Mouse (Mus musculus) embryo, embryonic 11.5 days (tissue): ENCODE results near the gene Rlim.

Experiments used
- DNase-seq: peaks from one replicate; pipeline ENCODE4 v3.0.0-alpha.2; 2012; ENCODE audit warnings: low read depth, low spot score

Rlim gene

DNA sequence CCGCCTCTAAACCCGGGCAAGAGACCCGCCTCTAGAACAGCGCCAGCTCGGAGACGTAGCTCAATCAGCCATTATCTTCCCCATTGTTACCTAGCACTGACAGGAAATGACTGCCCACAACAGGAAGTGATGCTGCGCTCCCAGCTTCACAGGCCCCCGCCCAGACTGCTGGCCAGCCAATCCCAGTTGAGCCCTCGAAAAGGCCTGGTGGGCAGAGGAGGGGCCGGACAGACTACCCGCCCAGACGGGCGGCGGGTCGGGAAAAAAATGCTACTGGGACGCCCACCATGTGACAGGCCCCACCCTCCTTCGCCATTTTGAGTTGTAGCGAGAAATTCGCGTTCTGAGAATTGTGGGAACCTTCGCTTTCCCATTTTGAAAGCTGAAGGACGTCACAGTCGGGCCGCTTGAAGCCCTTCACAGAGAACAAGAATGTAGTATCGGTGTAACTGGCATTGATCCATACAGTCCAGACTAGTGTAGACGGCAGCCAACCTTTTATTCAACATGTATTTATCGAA lies at the start of gene Rlim:
Rlim (minus strand) TSS at position 116 of the 521 bp plus-strand sequence.
- peak; percentile 77 for DNase-seq

DNA sequence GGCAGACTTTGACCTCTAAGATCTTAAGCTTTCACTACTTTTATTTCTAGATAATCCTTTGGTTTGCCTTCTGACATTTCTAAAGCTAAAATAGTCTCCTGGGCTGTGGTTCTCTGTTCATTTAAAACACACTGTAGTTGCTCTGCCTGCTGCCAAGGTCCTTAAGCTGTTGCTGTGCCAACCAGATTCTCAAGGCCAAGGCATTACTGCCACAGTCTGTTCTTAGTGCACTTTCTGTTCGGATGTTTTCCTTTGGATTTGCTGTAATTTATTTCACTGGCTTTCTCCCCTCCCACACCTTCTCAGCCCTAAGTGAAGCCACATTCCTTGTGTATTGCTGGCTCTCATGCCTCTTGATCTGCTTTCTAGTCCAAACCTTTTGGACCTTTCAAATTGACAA lies 36.1 kb upstream of the Rlim start:
- no peak for DNase-seq

DNA sequence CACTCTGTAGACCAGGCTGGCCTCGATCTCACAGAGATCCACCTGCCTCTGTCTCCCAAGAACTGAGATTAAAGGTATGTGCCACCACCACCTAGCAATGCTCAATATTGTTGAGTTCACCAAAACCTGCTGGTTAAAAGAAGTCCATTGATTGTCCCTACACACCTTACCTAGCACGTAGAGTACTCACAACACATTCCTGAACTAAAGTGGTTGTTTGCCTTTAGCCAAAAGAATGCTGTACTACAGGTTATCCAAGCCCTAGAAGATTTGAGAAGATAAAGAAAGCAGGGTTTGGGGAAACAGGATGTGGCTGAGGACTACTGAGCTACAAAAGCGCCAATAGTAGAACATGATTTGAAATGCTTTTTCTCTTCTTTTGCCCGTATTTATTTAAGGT lies 34.0 kb upstream of the Rlim start:
- no peak for DNase-seq

DNA sequence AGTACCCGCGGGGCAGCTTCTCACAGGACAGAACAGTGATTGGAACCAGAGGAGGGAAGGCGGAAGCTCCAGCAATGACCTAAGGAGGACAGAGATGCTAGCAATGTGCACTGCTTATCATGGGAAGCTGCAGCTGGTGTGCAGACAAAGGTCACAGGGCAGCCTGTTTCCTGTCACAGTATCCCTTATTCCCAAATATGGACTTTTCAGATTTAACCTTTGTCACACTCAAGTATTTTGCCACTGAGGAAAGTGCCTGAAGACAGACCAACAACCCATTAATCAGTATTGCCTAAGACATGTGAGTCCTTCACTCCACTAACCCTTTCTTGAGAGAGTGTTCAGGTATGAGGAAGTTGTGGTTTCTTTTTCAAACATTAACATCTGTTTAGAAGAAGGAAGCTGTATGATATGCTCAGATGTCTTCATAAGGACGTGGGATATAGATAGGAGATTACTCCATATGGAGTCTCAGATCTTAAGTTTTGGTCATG lies 32.3 kb upstream of the Rlim start:
- DNase-seq, result no peak

DNA sequence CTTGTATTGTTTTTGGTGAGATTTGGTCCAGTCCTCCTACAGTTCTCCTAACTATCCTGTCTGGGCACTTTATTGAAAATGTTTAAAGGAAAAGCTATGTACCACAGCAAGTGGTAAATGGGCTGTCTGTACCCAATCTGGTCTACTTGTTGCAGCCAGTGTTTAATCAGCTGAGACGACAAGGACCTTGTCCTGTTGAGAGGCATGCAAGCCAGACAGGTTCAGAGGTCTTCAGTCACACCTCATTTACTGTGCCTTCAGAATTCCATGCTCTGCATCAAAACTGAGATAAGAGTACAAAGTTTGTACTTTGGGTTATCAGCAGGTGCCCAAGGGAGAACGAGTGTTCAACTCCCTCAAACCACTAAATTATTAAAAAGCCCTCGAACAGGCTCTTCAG lies 13.7 kb upstream of the Rlim start:
- DNase-seq, result no peak

- no peak for DNase-seq
These were observed 12.8 kb upstream of the Rlim start for GRCm38 (mm10) chrX:103993864-103994263.

DNA sequence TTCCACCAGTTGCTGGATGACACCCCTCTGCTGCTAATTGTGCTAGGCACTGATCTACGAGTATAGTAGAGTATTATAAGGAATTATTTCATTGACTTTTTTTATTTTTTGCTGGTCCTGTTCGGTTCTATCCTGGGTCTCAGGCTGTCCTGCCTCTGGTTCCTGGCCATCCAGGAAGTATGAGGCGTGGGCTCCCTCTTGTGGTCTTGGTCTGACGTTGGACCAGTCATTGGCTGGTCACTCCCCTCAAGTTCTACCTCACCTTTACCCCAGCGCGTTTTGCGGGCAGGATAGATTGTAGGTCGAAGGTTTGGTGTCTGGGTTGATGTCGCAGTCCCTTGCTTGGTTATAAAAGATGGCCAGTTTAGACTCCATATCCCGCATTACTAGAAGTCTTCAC lies 10.6 kb upstream of the Rlim start:
- DNase-seq, result no peak

DNA sequence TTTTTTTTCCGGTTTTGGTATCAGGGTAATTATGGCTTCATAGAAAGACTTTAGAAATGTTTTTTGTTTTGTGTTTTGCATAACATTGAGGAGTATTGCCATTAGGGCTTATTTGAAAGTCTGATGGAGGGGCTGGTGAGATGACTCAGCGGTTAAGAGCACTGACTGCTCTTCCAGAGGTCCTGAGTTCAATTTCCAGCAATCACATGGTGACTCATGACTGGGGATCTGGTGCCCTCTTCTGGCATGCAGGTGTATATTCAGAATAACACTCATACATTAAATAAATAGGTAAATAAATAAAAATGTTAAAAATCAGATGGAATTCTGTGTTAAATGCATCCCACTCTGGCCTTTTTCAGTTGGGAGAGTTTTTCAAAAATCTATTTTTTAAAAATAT lies 9.3 kb upstream of the Rlim start:
- no peak for DNase-seq

DNA sequence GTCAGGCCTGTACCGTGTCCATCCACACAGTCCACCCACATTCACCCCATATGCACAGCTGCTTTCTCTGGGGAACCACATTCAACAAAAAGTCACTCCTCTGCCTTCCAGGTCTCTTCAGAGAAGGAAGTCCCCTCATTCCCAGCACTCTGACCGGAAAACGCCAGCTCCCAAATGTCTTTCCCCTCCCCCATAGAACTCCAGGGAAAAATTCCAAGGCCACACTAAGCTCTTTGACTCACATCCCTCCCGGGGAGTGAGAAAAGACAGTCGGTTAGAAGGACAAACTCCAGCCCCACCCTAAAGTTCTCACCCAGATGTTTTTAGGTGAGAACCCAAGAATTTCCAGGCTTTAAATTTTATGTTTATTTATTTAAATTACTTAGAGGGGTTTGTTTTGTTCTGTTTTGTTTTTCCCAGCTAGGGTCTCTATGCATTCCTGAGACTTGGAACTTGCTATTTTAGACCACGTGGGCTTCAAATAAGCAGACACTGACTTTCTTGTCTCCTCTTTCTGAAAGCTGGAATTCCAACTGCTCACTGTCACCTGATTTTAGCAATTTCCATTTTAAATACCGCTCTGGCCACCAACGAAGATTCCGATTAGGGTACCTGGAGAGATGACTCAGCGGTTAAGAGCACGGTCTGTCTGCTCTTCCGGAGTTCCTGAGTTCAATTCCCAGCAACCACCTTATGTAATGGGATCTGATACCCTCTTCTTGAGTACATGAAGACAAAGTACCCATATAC lies 6.3 kb upstream of the Rlim start:
- no peak for DNase-seq

DNA sequence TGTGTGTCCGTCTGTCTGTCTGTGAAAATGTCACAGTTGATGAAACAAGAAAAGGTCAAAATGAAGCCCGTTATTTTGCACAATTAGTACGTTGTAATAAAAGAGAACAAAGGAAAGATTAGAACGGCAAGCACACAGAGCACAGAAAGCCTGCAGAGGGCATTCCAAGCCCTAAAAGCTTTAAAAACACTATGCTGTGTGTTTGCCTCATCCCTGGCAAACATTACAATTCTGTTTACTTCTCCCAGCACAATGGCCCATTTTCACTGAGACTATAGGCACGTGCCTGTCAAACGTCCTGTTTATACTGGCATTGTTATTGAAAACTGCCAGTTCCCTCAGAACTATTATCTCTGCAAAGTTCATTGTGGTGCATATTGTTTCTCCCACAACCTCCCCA lies 5.1 kb upstream of the Rlim start:
- DNase-seq, result no peak

DNA sequence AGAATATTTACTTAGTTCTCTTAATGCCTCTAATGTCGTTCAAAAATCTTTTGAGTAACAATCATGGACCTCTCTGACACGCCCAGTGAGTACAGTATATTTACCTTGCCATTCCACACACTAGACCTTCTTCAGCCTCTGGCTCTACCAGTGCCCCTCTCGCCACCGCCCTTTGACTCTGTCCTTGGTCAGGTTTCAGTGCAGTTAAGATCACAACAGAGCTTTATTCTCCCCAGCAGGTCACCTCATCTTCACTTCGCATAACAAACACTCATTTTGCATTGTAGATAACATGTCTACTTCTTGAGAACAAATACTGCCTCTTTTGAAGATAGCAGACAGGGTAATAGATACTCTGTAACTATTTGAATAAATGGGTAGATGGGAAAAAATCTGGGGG lies 3.9 kb upstream of the Rlim start:
- DNase-seq, result no peak

DNA sequence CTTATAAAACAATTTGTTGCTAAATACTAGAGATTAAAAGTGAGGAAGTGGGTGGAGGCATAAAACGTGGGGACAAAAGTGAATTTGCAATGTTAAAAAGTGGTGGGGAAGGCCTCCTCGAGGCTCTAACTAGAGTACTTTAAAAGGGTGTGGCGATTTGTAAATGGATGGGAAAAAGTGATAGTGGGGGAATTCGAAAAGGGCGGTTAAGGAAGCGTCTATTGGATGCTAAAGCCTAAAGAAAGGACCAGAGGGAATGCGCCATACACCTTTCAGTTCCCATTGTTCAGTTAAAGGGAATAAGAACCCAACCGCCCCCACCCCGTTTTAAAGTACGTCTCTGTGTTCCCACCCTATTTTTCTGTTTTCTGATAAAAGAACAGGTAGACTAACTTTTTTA lies 722 bp upstream of the Rlim start:
- DNase-seq, result no peak

GRCm38 (mm10) chrX:103980590-103981168 lies 405 bp downstream of the Rlim start:
- no peak for DNase-seq

DNA sequence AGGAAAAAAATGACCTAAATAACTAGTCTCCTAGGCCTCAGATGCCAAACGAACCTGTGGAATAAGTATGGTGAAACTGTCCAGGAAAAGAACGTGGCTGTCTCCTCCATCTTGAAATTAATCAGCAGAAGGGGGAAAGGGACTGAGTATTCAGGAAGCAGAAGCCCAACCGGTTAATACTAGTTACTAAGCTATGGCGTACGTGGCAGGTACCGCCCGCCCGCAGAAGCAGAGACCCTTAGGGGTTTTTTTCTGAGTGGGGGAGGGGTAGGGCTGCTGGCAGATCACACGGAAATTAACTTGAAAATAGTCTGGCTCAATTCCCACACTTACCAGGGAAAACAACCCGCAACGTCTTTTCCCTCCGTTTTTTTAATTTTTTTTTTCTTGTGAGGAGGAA lies 1.0 kb downstream of the Rlim start:
- DNase-seq, result no peak

DNA sequence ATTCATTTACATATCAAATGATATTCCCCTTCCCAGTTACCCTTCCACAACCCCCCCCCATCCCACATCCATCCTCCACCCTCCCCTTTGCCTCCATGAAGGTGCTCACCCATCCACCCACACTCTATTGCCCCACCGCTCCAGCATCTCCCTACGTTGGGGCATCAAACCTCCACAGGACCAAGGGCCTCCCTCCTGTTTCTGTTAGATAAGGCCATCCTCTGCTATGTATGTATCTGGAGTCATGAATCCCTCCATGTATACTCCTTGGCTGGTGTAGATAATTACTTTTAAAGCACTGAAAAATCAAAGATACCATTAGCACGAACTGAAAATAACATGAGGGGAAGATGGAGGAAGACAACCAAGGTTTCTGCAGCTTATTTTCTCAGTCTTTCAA lies 41.4 kb downstream of the Rlim start:
- no peak for DNase-seq

- DNase-seq, result no peak
These were observed 43.8 kb downstream of the Rlim start for GRCm38 (mm10) chrX:103937333-103937732.

DNA sequence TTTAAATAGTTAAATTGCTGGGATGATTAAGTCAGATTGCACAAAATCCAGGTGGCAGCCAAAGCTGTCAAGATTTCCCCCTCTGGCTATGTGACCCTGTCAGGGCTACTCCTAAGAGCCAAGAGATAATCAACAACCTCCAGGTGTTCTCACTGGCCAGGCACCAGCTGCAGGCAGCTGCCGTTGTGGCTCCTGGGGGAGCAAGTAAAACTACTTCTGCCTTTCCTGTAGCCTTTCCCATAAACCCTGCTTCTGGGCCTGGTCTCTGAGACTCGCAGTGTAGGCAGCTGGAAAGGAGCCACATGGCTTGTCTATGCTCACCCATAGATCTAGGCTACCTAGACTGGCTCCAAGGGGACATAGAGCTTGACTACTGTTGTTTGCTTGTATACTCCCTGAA lies 58.6 kb downstream of the Rlim start:
- no peak for DNase-seq

GRCm38 (mm10) chrX:103918954-103919353 lies 62.1 kb downstream of the Rlim start:
- no peak for DNase-seq

DNA sequence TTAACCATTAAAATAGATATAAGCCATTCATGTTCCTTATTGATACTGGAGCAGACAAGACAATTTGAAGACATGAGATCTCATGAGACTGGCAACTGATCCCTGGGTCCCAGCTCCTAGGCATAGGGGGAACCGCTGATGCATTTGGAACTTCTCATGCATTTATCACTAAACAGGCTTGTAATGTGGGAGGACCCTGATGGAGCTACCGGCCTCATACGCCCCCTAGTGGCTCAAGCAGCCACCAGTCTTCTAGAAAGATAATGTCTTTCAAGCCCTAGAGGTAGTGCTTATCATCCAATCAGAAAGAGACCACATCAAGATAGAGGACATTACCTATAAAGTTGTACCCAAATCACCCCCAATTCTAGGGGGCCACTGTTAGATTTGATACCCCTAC lies 66.3 kb downstream of the Rlim start:
- DNase-seq, result peak; percentile 27
